Mouse (Mus musculus) liver, embryonic 11.5 days (tissue): ENCODE data around the gene Cntn6. TPM values are rescaled to one million over a fixed set of nuclear protein-coding genes. Genes with fewer than 3 reads are reported as not detected.

Experiments used
- ATAC-seq: fragments of 200-750 bp; cut with Nextera tagmentation; replicated peaks from 2 replicates; pipeline ENCODE4 v1.8.0; 2017; ENCODE audit warnings: moderate number of reproducible peaks, mild to moderate bottlenecking, moderate TSS enrichment, moderate library complexity; ENCODE audit not compliant: low FRiP score
- DNase-seq: peaks from one replicate; pipeline ENCODE4 v3.0.0-alpha.2; 2017; ENCODE audit warnings: low spot score
- H3K27ac ChIP-seq: fragments of 300-500 bp; sonication (generic); 2 replicates; pipeline ENCODE4 v1.5.1; 2014; ENCODE audit warnings: mild to moderate bottlenecking, low read depth, low read length, control low read depth
- H3K27me3 ChIP-seq: fragments of 300-500 bp; sonication (generic); replicated peaks from 2 replicates; pipeline ENCODE4 v1.6.1; 2014; ENCODE audit warnings: low read length, mixed read lengths; ENCODE audit not compliant: control insufficient read depth, insufficient read depth
- H3K36me3 ChIP-seq: fragments of 300-500 bp; sonication (generic); 2 replicates; pipeline ENCODE4 v1.6.1; 2014; ENCODE audit warnings: mild to moderate bottlenecking, low read length, moderate library complexity, mixed read lengths; ENCODE audit not compliant: control insufficient read depth, insufficient read depth
- H3K4me1 ChIP-seq: fragments of 300-500 bp; sonication (generic); replicated peaks from 2 replicates; pipeline ENCODE4 v1.6.1; 2014; ENCODE audit warnings: low read length, mixed read lengths; ENCODE audit not compliant: control insufficient read depth, insufficient read depth
- H3K4me2 ChIP-seq: fragments of 300-500 bp; sonication (generic); 2 replicates; pipeline ENCODE4 v1.6.1; 2014; ENCODE audit warnings: mild to moderate bottlenecking, control low read depth, moderate library complexity
- H3K4me3 ChIP-seq: fragments of 300-500 bp; sonication (generic); 2 replicates; pipeline ENCODE4 v1.5.1; 2014; ENCODE audit warnings: low read depth, low read length, control low read depth
- H3K9ac ChIP-seq: fragments of 300-500 bp; sonication (generic); 2 replicates; pipeline ENCODE4 v1.6.1; 2014; ENCODE audit warnings: low read depth, low read length, control low read depth
- H3K9me3 ChIP-seq: fragments of 300-500 bp; sonication (generic); 2 replicates; pipeline ENCODE4 v1.6.1; 2016; ENCODE audit warnings: low read length, inconsistent platforms, mixed read lengths; ENCODE audit not compliant: control insufficient read depth
- WGBS: fragments of 180-500 bp; shearing (Covaris S2); extraction: QIAGEN DNeasy Blood & Tissue Kit; methylation state at CpG from one replicate; pipeline ENCODE4 v1.1.7; 2014; 5-methylcytosine and 5-hydroxymethylcytosine counted together
- polyA plus RNA-seq: library from polyadenylated mRNA; unstranded; fragments of >200 nt; fragmentation: Nextera tagmentation; extraction: Ambion mirVana; gene quantifications from 2 replicates; pipeline ENCODE4 v1.2.1, GENCODE M21; 2014

Gene Cntn6
- polyA plus RNA-seq, 1 experiment from 2014 or later: 0.11 TPM

DNA sequence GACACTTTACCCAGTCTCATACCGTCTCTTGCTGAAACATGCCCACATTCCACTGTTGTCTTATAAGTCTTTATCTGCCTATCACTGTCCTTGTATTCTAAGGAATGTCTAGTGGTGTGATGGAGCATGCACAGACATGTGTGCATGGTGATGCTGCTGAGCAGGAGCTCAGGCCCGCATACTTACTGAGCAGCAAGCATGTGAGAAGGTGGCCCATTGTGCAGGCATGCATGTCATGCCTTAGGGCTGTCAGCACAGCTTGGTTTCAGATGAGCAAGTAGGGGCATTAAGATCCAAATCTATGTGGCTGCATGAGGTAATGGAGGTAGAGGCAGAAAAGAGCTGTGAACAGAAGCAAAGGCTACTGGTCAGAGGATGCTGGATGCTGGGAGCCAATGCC lies 323.0 kb downstream of the Cntn6 start:
- Histone ChIP-seq H3K9ac (no peak overlapping the region), H3K4me2 (no peak overlapping the region), H3K27ac (no peak overlapping the region), H3K36me3 (no peaks in the 10 kb centered on the region), H3K4me1 (no peaks in the 10 kb centered on the region), H3K4me3 (no peak overlapping the region), H3K9me3 (no peaks in the 10 kb centered on the region), H3K27me3 (no peaks in the 10 kb centered on the region)
- DNase-seq (no peak), ATAC-seq (no peak)
- 82% methylated on average over 2 of the region's 2 CpGs for WGBS

DNA sequence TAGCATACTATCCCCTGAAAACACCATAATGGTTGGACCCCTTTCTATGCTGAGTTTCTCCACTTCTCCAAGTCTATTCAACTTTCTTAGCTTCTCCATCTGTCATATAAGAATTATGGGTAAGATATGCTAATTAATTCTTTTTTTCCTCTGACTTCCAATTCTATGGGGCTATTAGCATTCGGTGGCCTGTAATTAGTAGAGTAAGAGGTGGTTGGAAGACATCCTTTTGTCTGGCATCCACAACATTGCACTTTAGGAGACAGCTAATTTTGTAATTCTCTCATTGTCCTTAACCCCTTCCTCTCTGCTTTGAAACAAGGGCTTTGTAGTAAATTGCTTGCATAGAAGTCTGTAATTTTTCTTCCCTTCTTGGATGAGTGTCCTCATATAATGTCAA lies 387.1 kb downstream of the Cntn6 start:
- ATAC-seq: no peak
- Histone ChIP-seq H3K9ac (no peak overlapping the region), H3K4me3 (no peak overlapping the region), H3K4me2 (no peak overlapping the region), H3K4me1 (no peaks in the 10 kb centered on the region), H3K36me3 (no peaks in the 10 kb centered on the region), H3K27me3 (no peaks in the 10 kb centered on the region), H3K27ac (no peak overlapping the region), H3K9me3 (no peaks in the 10 kb centered on the region)
- no peak for DNase-seq
- 80% methylated on average over 1 of the region's 1 CpGs for WGBS

DNA sequence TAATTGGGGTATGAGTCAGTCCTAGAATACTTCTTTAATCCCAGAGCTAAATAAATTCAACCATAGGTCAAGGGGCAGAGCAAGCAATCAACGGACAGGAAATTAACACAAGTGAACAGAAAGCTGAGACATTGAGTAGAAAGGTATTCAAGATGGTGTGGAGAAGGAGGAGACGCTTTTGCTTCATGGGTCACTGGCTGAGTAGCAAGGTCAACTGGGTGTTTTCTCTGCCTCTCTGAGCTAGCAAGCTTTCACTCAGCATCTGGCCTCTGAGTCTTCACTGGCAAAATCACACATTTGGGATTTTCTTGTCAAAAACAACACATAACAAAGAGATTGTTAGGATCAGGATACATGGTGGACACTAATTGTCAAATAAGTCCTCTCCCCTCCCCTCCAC lies 391.4 kb downstream of the Cntn6 start:
- DNase-seq: no peak

DNA sequence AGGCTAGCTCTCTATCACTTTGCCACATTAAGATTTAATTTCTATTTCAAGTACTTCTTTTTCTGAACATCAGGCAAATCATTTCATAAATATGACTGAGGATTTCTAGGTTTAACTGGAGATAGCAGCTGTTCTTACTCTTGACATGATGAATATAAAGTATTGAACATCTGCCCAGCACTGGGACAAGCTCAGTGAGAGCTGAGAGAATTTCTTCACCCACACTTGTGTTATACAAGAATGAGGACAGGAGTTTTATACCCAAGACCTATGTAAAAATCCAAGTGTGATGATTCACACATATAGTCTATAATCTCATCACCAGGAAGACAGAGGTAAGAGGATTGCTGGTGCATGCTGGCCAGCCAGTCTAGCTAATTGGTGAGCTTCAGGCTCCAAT lies 393.2 kb downstream of the Cntn6 start:
- Histone ChIP-seq H3K4me2 (no peak overlapping the region), H3K27ac (no peak overlapping the region), H3K27me3 (no peaks in the 10 kb centered on the region), H3K4me3 (no peak overlapping the region), H3K9me3 (no peaks in the 10 kb centered on the region), H3K36me3 (no peaks in the 10 kb centered on the region), H3K4me1 (no peaks in the 10 kb centered on the region), H3K9ac (no peak overlapping the region)
- ATAC-seq (no peak), DNase-seq (no peak)

More for the DNA sequence above, 391.4 kb downstream of the Cntn6 start:
- Histone ChIP-seq H3K4me1 (no peaks in the 10 kb centered on the region), H3K4me3 (no peak overlapping the region), H3K27me3 (no peaks in the 10 kb centered on the region), H3K4me2 (no peak overlapping the region), H3K9ac (no peak overlapping the region), H3K27ac (no peak overlapping the region), H3K36me3 (no peaks in the 10 kb centered on the region), H3K9me3 (no peaks in the 10 kb centered on the region)
- WGBS: 82% methylated on average over 2 of the region's 2 CpGs
- no peak for ATAC-seq

DNA sequence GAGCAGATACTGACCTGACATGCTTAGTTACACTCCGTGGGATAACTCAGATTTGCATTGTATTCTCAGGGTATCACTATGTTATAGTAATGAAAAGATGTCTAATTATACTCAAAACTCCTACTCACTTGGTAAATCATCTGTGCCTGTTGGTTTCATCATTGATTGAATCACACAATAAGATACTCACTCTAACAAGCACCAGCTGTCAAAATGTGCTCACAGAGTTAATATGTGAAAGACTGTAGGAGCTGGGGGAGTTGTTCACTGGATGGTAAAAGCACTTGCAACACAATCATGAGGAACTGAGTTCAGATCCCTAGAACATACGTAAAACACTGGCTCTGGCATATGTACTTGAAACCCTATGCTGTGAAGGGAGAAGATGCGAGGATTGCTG lies 398.5 kb downstream of the Cntn6 start:
- no peaks in the 10 kb centered on the region for H3K27me3 ChIP-seq
- 84% methylated on average over 3 of the region's 3 CpGs for WGBS
- H3K4me3 ChIP-seq: no peak overlapping the region
- no peaks in the 10 kb centered on the region for H3K36me3 ChIP-seq
- H3K27ac ChIP-seq: no peak overlapping the region
- no peak overlapping the region for H3K9ac ChIP-seq
- H3K9me3 ChIP-seq: no peaks in the 10 kb centered on the region
- no peaks in the 10 kb centered on the region for H3K4me1 ChIP-seq
- no peak overlapping the region for H3K4me2 ChIP-seq
- ATAC-seq (no peak), DNase-seq (no peak)
